Comparison of ENCODE assay signal across 8 mouse cellular contexts in the genomic region with DNA sequence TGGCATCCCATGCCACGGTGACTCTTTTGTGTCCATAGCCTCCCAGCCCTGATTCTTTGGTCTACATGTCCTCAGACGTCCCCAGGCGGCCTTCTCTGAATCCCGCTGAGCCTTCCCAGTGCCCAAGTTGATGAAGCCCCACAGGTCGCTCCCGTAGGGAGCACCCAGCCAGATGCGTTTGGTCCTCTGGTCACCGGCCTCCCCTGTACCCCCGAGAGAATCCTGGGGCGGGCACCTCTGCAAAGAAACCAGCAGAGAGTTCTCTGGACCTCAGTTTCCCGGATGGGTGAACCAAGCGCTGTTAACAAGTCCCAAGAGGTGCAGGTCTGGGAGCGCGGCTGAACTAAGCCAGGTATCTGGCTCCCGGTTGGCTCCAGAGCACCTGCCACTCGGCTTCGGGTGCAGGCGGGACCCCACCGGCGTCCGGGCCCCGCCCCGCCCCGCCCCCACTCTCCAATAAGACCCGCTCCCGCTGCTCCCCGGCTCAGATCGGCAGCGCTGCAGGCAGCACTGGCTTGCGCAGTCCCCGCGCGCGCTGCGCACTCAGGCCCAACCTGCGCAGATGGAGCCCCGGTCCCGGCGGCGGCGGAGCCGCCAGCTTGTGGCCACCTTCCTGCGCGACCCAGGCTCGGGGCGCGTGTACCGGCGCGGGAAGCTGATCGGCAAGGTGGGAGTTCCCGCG. TPM values are rescaled to one million over a fixed set of nuclear protein-coding genes. Genes with fewer than 3 reads are reported as not detected.
DNase-seq lines count a peak whose midpoint lies in the region; ATAC-seq and TF ChIP-seq lines count a peak whose summit lies in the region.

A gene (plus strand): TSS at position 459 of the 682 bp plus-strand sequence.

- DNase-seq in kidney, postnatal 0 days (ENCODE audit: low spot score) = no peak
- DNase-seq in kidney, postnatal 14 days = no peak
- peak; percentile 80 for DNase-seq in brain, adult 2 months (ENCODE audit: low read depth, low spot score)
- no peak for DNase-seq in forebrain, embryonic 10.5 days (ENCODE audit: extremely low spot score, low spot score)
- no peak for DNase-seq in midbrain, embryonic 10.5 days (ENCODE audit: low spot score)
- DNase-seq in thymus, postnatal 36 days = no peak
- DNase-seq in right cerebral cortex, adult 18-20 months = no peak
- no peak for DNase-seq in adrenal gland, postnatal 36 days

- H3K9me3 ChIP-seq in kidney, postnatal 0 days (replicated peaks; ENCODE audit: low read length) = no peaks in the 10 kb centered on the region
- no peaks in the 10 kb centered on the region for H3K9me3 ChIP-seq in forebrain, embryonic 10.5 days
- no peaks in the 10 kb centered on the region for H3K9me3 ChIP-seq in midbrain, embryonic 10.5 days (replicated peaks)

- under 1% methylated on average over 52 of the region's 53 CpGs for WGBS in kidney, postnatal 0 days
- under 1% methylated on average over 53 of the region's 53 CpGs for WGBS in forebrain, embryonic 10.5 days
- under 1% methylated on average over 53 of the region's 53 CpGs for WGBS in midbrain, embryonic 10.5 days

- no peaks in the 10 kb centered on the region for H3K36me3 ChIP-seq in kidney, postnatal 0 days (ENCODE audit: insufficient read depth, low read length)
- no peaks in the 10 kb centered on the region for H3K36me3 ChIP-seq in forebrain, embryonic 10.5 days (replicated peaks)
- H3K36me3 ChIP-seq in midbrain, embryonic 10.5 days = no peaks in the 10 kb centered on the region

- no peak within 1 kb of the TSS; the same call in 1 of the 2 replicates for H3K9ac ChIP-seq in kidney, postnatal 0 days (ENCODE audit: low read depth, low read length)

- no peak within 1 kb of the TSS for H3K27ac ChIP-seq in kidney, postnatal 0 days
- H3K27ac ChIP-seq in forebrain, embryonic 10.5 days = no peak within 1 kb of the TSS
- no peak within 1 kb of the TSS; the same call in 1 of the 2 replicates for H3K27ac ChIP-seq in midbrain, embryonic 10.5 days (replicated peaks)

- peak within 1 kb of the TSS; percentile 27 for H3K4me3 ChIP-seq in kidney, postnatal 0 days (replicated peaks; ENCODE audit: low read depth, low read length)
- peak within 1 kb of the TSS; percentile 49 for H3K4me3 ChIP-seq in forebrain, embryonic 10.5 days
- H3K4me3 ChIP-seq in midbrain, embryonic 10.5 days = peak within 1 kb of the TSS; percentile 47

- H3K4me2 ChIP-seq in kidney, postnatal 0 days (ENCODE audit: low read length) = peak within 1 kb of the TSS; percentile 53

- TF ChIP-seq CTCF in kidney, postnatal 0 days (IDR thresholded peaks at IDR 0.05; ENCODE audit: low read depth) = no peak

- H3K4me1 ChIP-seq in kidney, postnatal 0 days (replicated peaks; ENCODE audit: insufficient read depth, low read length) = peaks cover 13% of the 10 kb centered on the region; the same call in 1 of the 2 replicates
- peaks cover 32% of the 10 kb centered on the region for H3K4me1 ChIP-seq in forebrain, embryonic 10.5 days
- H3K4me1 ChIP-seq in midbrain, embryonic 10.5 days = peaks cover 36% of the 10 kb centered on the region

- ATAC-seq in kidney, postnatal 0 days (replicated peaks; ENCODE audit: low FRiP score, low read depth) = no peak

- H3K27me3 ChIP-seq in kidney, postnatal 0 days (ENCODE audit: insufficient read depth, low read length) = peaks cover 32% of the 10 kb centered on the region
- peaks cover 100% of the 10 kb centered on the region for H3K27me3 ChIP-seq in forebrain, embryonic 10.5 days (ENCODE audit: poor library complexity, severe bottlenecking)
- peaks cover 100% of the 10 kb centered on the region for H3K27me3 ChIP-seq in midbrain, embryonic 10.5 days (ENCODE audit: low read depth, poor library complexity, severe bottlenecking)

RNA-seq across cellular contexts. Expression of the gene that starts here (rescaled TPM):
- 0.51 and 1.0 TPM in 2 replicates for polyA plus RNA-seq in kidney, postnatal 0 days (2015; fragmentation: Nextera tagmentation; extraction: Ambion mirVana)
- polyA plus RNA-seq in forebrain, embryonic 10.5 days (2016; fragmentation: Nextera tagmentation; extraction: Ambion mirVana) = 0.43 and 0.71 TPM in 2 replicates
- 0.12 and 0.32 TPM in 2 replicates for polyA plus RNA-seq in midbrain, embryonic 10.5 days (2016; fragmentation: Nextera tagmentation; extraction: Ambion mirVana)
- total RNA-seq in adrenal gland, postnatal 36 days (2021) = under 1 TPM in 1 of 2 experiments, not detected in 1; 0.26 TPM
